Mouse (Mus musculus) cerebellum, adult 2 months (tissue): ENCODE data around the gene Arhgef1. TPM values are rescaled to one million over a fixed set of nuclear protein-coding genes. Genes with fewer than 3 reads are reported as not detected.
"Not testable (repeated sequence)": the region's sequence is repeated elsewhere in the genome, so short reads cannot be mapped to it uniquely, and the experiment has no call there.

Experiments
- DNase-seq, 2 experiments: peaks; one replicate each; pipeline ENCODE4 v3.0.0; 2021
- H3K27ac ChIP-seq: fragments of 200-500 bp; 2 replicates; pipeline ENCODE4 v1.5.1; 2012; ENCODE audit warnings: low read length, control low read depth, inconsistent platforms; ENCODE audit not compliant: insufficient read depth
- H3K27me3 ChIP-seq: fragments of 200-500 bp; 2 replicates; pipeline ENCODE4 v1.6.1; 2012; ENCODE audit warnings: inconsistent platforms, mild to moderate bottlenecking, low read length, moderate library complexity; ENCODE audit not compliant: control insufficient read depth, insufficient read depth
- H3K4me1 ChIP-seq: fragments of 200-500 bp; 2 replicates; pipeline ENCODE4 v1.6.1; 2011; ENCODE audit warnings: low read length; ENCODE audit not compliant: control insufficient read depth, insufficient read depth
- H3K4me3 ChIP-seq: fragments of 200-500 bp; replicated peaks from 2 replicates; pipeline ENCODE3; 2011; ENCODE audit warnings: mild to moderate bottlenecking, low read depth, low read length, control low read depth; ENCODE audit not compliant: insufficient read depth
- CTCF ChIP-seq: fragments of 200-500 bp; IDR thresholded peaks from 2 replicates; pipeline ENCODE4 v1.5.1; 2011; ENCODE audit warnings: low read depth, mild to moderate bottlenecking, control low read depth, low read length, moderate library complexity, borderline replicate concordance; ENCODE audit not compliant: insufficient read depth
- POLR2A ChIP-seq: fragments of 200-500 bp; IDR thresholded peaks from 2 replicates; pipeline ENCODE4 v1.6.1; 2011; ENCODE audit warnings: low read length, control low read depth, borderline replicate concordance; ENCODE audit not compliant: insufficient read depth
- WGBS: fragments of 180-500 bp; shearing (Covaris S2); methylation state at CpG from one replicate; pipeline ENCODE4 v1.1.7; 2018; 5-methylcytosine and 5-hydroxymethylcytosine counted together
- polyA plus RNA-seq: library from polyadenylated mRNA; depleted of rRNA; stranded (reverse); fragments of >200 nt; gene quantifications from 2 replicates; pipeline ENCODE4 v1.2.3, GENCODE M21; 2012

The Arhgef1 gene
- polyA plus RNA-seq, 1 experiment: 162 TPM

GRCm38 (mm10) chr7:24885468-24886307, 17.0 kb upstream of the Arhgef1 start:
- H3K27ac ChIP-seq: no peak overlapping the region
- H3K27me3 ChIP-seq: no peaks in the 10 kb centered on the region
- H3K4me3 ChIP-seq: peak overlapping the region; percentile 29
- 24% methylated on average over 12 of the region's 12 CpGs for WGBS
- TF ChIP-seq POLR2A: no peak
- no peak for TF ChIP-seq CTCF
- H3K4me1 ChIP-seq: peaks cover 6% of the 10 kb centered on the region
- no peak for DNase-seq

- H3K27ac ChIP-seq: no peak overlapping the region
- H3K4me1 ChIP-seq: peaks cover 6% of the 10 kb centered on the region
- WGBS: 26% methylated on average over 4 of the region's 4 CpGs
- TF ChIP-seq CTCF: no peak
- TF ChIP-seq POLR2A: no peak
- no peak for DNase-seq
- no peaks in the 10 kb centered on the region for H3K27me3 ChIP-seq
- H3K4me3 ChIP-seq: no peak overlapping the region
These were observed 16.4 kb upstream of the Arhgef1 start for GRCm38 (mm10) chr7:24886308-24886633.

- Histone ChIP-seq H3K4me1 (peaks cover 6% of the 10 kb centered on the region), H3K27me3 (no peaks in the 10 kb centered on the region), H3K4me3 (no peak overlapping the region), H3K27ac (no peak overlapping the region)
- no peak for TF ChIP-seq POLR2A
- 57% methylated on average over 4 of the region's 4 CpGs for WGBS
- DNase-seq: no peak
These were observed 15.6 kb upstream of the Arhgef1 start for GRCm38 (mm10) chr7:24887096-24887495.

- H3K27me3 ChIP-seq: no peaks in the 10 kb centered on the region
- H3K27ac ChIP-seq: no peak overlapping the region
- TF ChIP-seq POLR2A (no peak), CTCF (no peak)
- WGBS: 74% methylated on average over 6 of the region's 6 CpGs
- H3K4me3 ChIP-seq: no peak overlapping the region
- DNase-seq: no peak
- H3K4me1 ChIP-seq: peaks cover 6% of the 10 kb centered on the region
These were observed 13.1 kb upstream of the Arhgef1 start for GRCm38 (mm10) chr7:24889431-24890220.

GRCm38 (mm10) chr7:24890281-24891216, 12.2 kb upstream of the Arhgef1 start:
- Histone ChIP-seq H3K27ac (no peak overlapping the region), H3K27me3 (no peaks in the 10 kb centered on the region), H3K4me1 (peaks cover 6% of the 10 kb centered on the region), H3K4me3 (no peak overlapping the region)
- DNase-seq: peak; percentile 72
- 29% methylated on average over 10 of the region's 10 CpGs for whole genome bisulfite sequencing
- TF ChIP-seq CTCF (peak; percentile 99), POLR2A (no peak)

- 77% methylated on average over 3 of the region's 3 CpGs for WGBS
- Histone ChIP-seq H3K4me1 (no peaks in the 10 kb centered on the region; the same call in 1 of the 2 replicates), H3K27me3 (no peaks in the 10 kb centered on the region), H3K4me3 (no peak overlapping the region), H3K27ac (no peak overlapping the region)
- TF ChIP-seq CTCF (no peak), POLR2A (no peak)
- no peak for DNase-seq
These were observed 11.2 kb upstream of the Arhgef1 start for GRCm38 (mm10) chr7:24891241-24892124.

GRCm38 (mm10) chr7:24892125-24892583, 10.6 kb upstream of the Arhgef1 start:
- TF ChIP-seq CTCF (no peak), POLR2A (no peak)
- 72% methylated on average over 2 of the region's 2 CpGs for WGBS
- no peak for DNase-seq

GRCm38 (mm10) chr7:24895749-24896148, 7.0 kb upstream of the Arhgef1 start:
- 88% methylated on average over 2 of the region's 2 CpGs for WGBS
- H3K27ac ChIP-seq, H3K27me3 ChIP-seq, DNase-seq, H3K4me3 ChIP-seq, H3K4me1 ChIP-seq: not testable (repeated sequence)

More at GRCm38 (mm10) chr7:24892125-24892583, 10.6 kb upstream of the Arhgef1 start:
- H3K4me1 ChIP-seq: no peaks in the 10 kb centered on the region
- H3K4me3 ChIP-seq: no peak overlapping the region
- no peaks in the 10 kb centered on the region for H3K27me3 ChIP-seq
- no peak overlapping the region for H3K27ac ChIP-seq
